Mouse (Mus musculus) CH12.LX (cell line): Measurements from ENCODE around the gene Rac1. TPM values are rescaled to one million over a fixed set of nuclear protein-coding genes. Genes with fewer than 3 reads are reported as not detected.

Experiments used
- DNase-seq: peaks from one replicate; pipeline ENCODE4 v3.0.0-alpha.2; 2013; ENCODE audit errors: extremely low read depth
- H3K27ac ChIP-seq: 2 replicates; pipeline ENCODE4 v1.5.1; 2012; ENCODE audit warnings: low read depth, mild to moderate bottlenecking, control low read depth, moderate library complexity; ENCODE audit not compliant: insufficient read depth
- H3K27me3 ChIP-seq: replicated peaks from 2 replicates; pipeline ENCODE3; 2012; ENCODE audit warnings: inconsistent platforms
- H3K36me3 ChIP-seq, 2 experiments: replicated peaks in 1 of 2; 2 replicates each; pipeline versions ENCODE3 to v1.6.1; 2012; ENCODE audit warnings: inconsistent platforms in 1 of 2, low read length in 1 of 2, mild to moderate bottlenecking in 1 of 2, mixed read lengths in 1 of 2, moderate library complexity in 1 of 2; ENCODE audit not compliant: control insufficient read depth in 1 of 2, insufficient read depth in 1 of 2
- H3K4me1 ChIP-seq, 2 experiments: 2 replicates each; pipeline ENCODE4 v1.6.1; 2012; ENCODE audit warnings: inconsistent platforms in 1 of 2, moderate library complexity in 1 of 2; ENCODE audit not compliant: insufficient read depth in 2 of 2, control insufficient read depth in 1 of 2
- H3K4me2 ChIP-seq: 2 replicates; pipeline ENCODE4 v1.6.1; 2012; ENCODE audit warnings: low read depth, mild to moderate bottlenecking, control low read depth; ENCODE audit not compliant: poor library complexity, insufficient read depth, severe bottlenecking
- H3K4me3 ChIP-seq, 3 experiments: fragments of 150-350 bp in 1 of 3; sonication (generic) in 1 of 3; replicated peaks in 1 of 3; 2 replicates each; pipeline versions ENCODE3 to v1.5.1; 2011 to 2012; ENCODE audit warnings: low read depth in 2 of 3, low read length in 2 of 3, mild to moderate bottlenecking in 2 of 3, moderate library complexity in 2 of 3, control low read depth in 1 of 3, improper control_type of control experiment in 1 of 3, inconsistent platforms in 1 of 3, mixed read lengths in 1 of 3; ENCODE audit not compliant: poor library complexity in 1 of 3
- H3K79me2 ChIP-seq: replicated peaks from 2 replicates; pipeline ENCODE4 v1.6.1; 2012; ENCODE audit warnings: mild to moderate bottlenecking, moderate library complexity; ENCODE audit not compliant: control insufficient read depth, poor library complexity, insufficient read depth, severe bottlenecking; ENCODE audit errors: extremely low read depth
- H3K9ac ChIP-seq: 2 replicates; pipeline ENCODE4 v1.6.1; 2012; ENCODE audit warnings: low read depth, mild to moderate bottlenecking, control low read depth, moderate library complexity; ENCODE audit not compliant: insufficient read depth
- H3K9me3 ChIP-seq: replicated peaks from 2 replicates; pipeline ENCODE3; 2012; ENCODE audit warnings: low read length, inconsistent platforms, mixed read lengths
- CHD2 ChIP-seq: IDR thresholded peaks from 2 replicates; pipeline ENCODE4 v1.6.1; 2011; ENCODE audit warnings: low read length, improper control_type of control experiment
- ELF1 ChIP-seq: IDR thresholded peaks from 2 replicates; pipeline ENCODE4 v1.6.1; 2014; ENCODE audit warnings: low read depth, mild to moderate bottlenecking, inconsistent platforms, low read length, improper control_type of control experiment
- EP300 ChIP-seq: IDR thresholded peaks from 2 replicates; pipeline ENCODE4 v1.6.1; 2011; ENCODE audit warnings: low read length, improper control_type of control experiment
- GABPA ChIP-seq: IDR thresholded peaks from 2 replicates; pipeline ENCODE4 v1.6.1; 2012; ENCODE audit warnings: low read depth, low read length, improper control_type of control experiment, inconsistent platforms; ENCODE audit not compliant: insufficient replicate concordance
- HCFC1 ChIP-seq: IDR thresholded peaks from 2 replicates; pipeline ENCODE4 v1.6.1; 2012; ENCODE audit warnings: low read depth, mild to moderate bottlenecking, inconsistent platforms, low read length, improper control_type of control experiment
- IRF4 ChIP-seq: IDR thresholded peaks from 2 replicates; pipeline ENCODE4 v1.6.1; 2014; ENCODE audit warnings: low read depth, mild to moderate bottlenecking, inconsistent platforms, low read length, improper control_type of control experiment
- MAX ChIP-seq: IDR thresholded peaks from 2 replicates; pipeline ENCODE4 v1.6.1; 2011; ENCODE audit warnings: low read length, improper control_type of control experiment
- MAZ ChIP-seq: IDR thresholded peaks from 2 replicates; pipeline ENCODE4 v1.6.1; 2012; ENCODE audit warnings: low read depth, mild to moderate bottlenecking, inconsistent platforms, low read length, improper control_type of control experiment, moderate library complexity
- MYC ChIP-seq: IDR thresholded peaks from 2 replicates; pipeline ENCODE4 v1.6.1; 2011; ENCODE audit warnings: low read depth, mild to moderate bottlenecking, improper control_type of control experiment, low read length
- NELFE ChIP-seq: IDR thresholded peaks from 2 replicates; pipeline ENCODE4 v1.6.1; 2011; ENCODE audit warnings: low read depth, low read length, improper control_type of control experiment
- POLR2A ChIP-seq: IDR thresholded peaks from 2 replicates; pipeline ENCODE4 v1.6.1; 2011; ENCODE audit warnings: low read depth, mild to moderate bottlenecking, improper control_type of control experiment, low read length
- POLR2AphosphoS2 ChIP-seq: IDR thresholded peaks from 2 replicates; pipeline ENCODE4 v1.6.1; 2011; ENCODE audit warnings: low read depth, low read length, improper control_type of control experiment
- RAD21 ChIP-seq: IDR thresholded peaks from 2 replicates; pipeline ENCODE4 v1.6.1; 2011; ENCODE audit warnings: low read depth, mild to moderate bottlenecking, low read length, improper control_type of control experiment, moderate library complexity
- RCOR1 ChIP-seq: conservative IDR thresholded peaks from 2 replicates; pipeline ENCODE4 v1.6.1; 2012; ENCODE audit warnings: low read depth, mild to moderate bottlenecking, inconsistent platforms, low read length, improper control_type of control experiment
- SIN3A ChIP-seq: IDR thresholded peaks from 2 replicates; pipeline ENCODE4 v1.6.1; 2012; ENCODE audit warnings: low read length, improper control_type of control experiment, inconsistent platforms
- USF2 ChIP-seq: conservative IDR thresholded peaks from 2 replicates; pipeline ENCODE4 v1.6.1; 2011; ENCODE audit warnings: low read depth, low read length, improper control_type of control experiment
- ZC3H11A ChIP-seq: IDR thresholded peaks from 2 replicates; pipeline ENCODE4 v1.6.1; 2012; ENCODE audit warnings: low read depth, mild to moderate bottlenecking, inconsistent platforms, low read length, improper control_type of control experiment
- ZKSCAN1 ChIP-seq: IDR thresholded peaks from 2 replicates; pipeline ENCODE4 v1.6.1; 2012; ENCODE audit warnings: low read depth, inconsistent platforms, low read length, improper control_type of control experiment, borderline replicate concordance
- ZMIZ1 ChIP-seq: IDR thresholded peaks from 2 replicates; pipeline ENCODE4 v1.6.1; 2012; ENCODE audit warnings: low read depth, mild to moderate bottlenecking, inconsistent platforms, low read length, improper control_type of control experiment
- ZNF384 ChIP-seq: IDR thresholded peaks from 2 replicates; pipeline ENCODE4 v1.6.1; 2012; ENCODE audit warnings: low read depth, low read length, improper control_type of control experiment, inconsistent platforms
- dilution Hi-C: fragments of 300-500 bp; cut with MboI; formaldehyde crosslinking; loops from 2 replicates; pipeline ENCODE4 v1.14.3; 2020; ENCODE audit warnings: low sequenced_read_pairs; ENCODE audit not compliant: extremely low pct_unique_long_range_greater_than_20kb, extremely low pct_ligation_motif_present
- in situ Hi-C: fragments of 300-500 bp; cut with MboI; formaldehyde crosslinking; loops from 3 replicates; pipeline ENCODE4 v1.14.3; 2019; ENCODE audit warnings: low sequenced_read_pairs, low pct_ligation_motif_present, low pct_unique_long_range_greater_than_20kb, mixed read lengths
- polyA plus RNA-seq: library from polyadenylated mRNA; unstranded; fragments of >175 nt; gene quantifications from 2 replicates; pipeline ENCODE4 v1.2.1, GENCODE M21; 2012; ENCODE audit warnings: low read depth; ENCODE audit not compliant: insufficient read length
- total RNA-seq, 2 experiments: library from RNA; depleted of rRNA; stranded (reverse); fragments of 300-350 nt in 1 of 2; fragments of >200 nt in 1 of 2; gene quantifications; 2 replicates each; pipeline ENCODE4 v1.2.3; 2012 to 2014

Gene Rac1
- total and polyA plus RNA-seq, 3 experiments = 138 to 222 (median 199) TPM

- in situ Hi-C loops (no loop called here), dilution Hi-C loops (no loop called here)
- Histone ChIP-seq H3K9ac (no peak overlapping the region), H3K27me3 (no peaks in the 10 kb centered on the region), H3K4me2 (no peak overlapping the region), H3K4me3 (no peak overlapping the region), H3K4me1 (peaks cover 0 to 11% of the 10 kb centered on the region in 2 experiments; a peak in 1 of 4 replicates), H3K79me2 (peaks cover 11% of the 10 kb centered on the region), H3K36me3 (peaks cover 60 to 90% of the 10 kb centered on the region in 2 experiments), H3K27ac (no peak overlapping the region), H3K9me3 (no peaks in the 10 kb centered on the region)
- DNase-seq = no peak
- no peak for TF ChIP-seq ZKSCAN1
- 0 out of 2 replicates have a peak, but pooled peaks have one; percentile 27 for TF ChIP-seq POLR2AphosphoS2
These were observed 22.3 kb downstream of the Rac1 start for GRCm38 (mm10) chr5:143505545-143505944.

DNA sequence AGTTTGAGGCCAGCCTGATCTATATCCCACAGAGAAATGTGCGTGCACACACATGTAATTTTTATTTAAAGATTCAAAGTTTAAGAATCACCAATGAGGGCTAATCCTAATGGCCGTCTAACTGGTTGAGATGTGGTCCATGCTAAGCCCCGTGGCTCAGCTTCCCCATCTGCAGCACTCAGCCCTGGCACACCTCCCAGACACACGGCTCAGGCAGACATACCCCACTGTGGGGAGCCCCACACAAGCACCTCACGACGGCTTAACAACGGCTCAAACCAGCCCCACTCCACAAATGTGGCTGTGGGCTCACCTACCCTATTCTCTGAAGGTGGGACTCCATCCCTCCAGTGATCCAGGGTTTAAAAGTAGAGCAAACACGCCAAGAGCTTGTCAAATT, 22.8 kb downstream of the Rac1 start:
- Histone ChIP-seq H3K9ac (no peak overlapping the region), H3K4me1 (peaks cover 0 to 11% of the 10 kb centered on the region in 2 experiments; a peak in 1 of 4 replicates), H3K4me3 (no peak overlapping the region), H3K79me2 (peaks cover 7% of the 10 kb centered on the region), H3K4me2 (no peak overlapping the region)
- in situ Hi-C loops = no loop called here
- TF ChIP-seq ZC3H11A (no peak), USF2 (no peak), POLR2A (no peak), RCOR1 (no peak), HCFC1 (no peak), ZNF384 (no peak), NELFE (no peak), ELF1 (no peak), MYC (no peak), ZMIZ1 (no peak), MAX (no peak), SIN3A (no peak), MAZ (no peak), RAD21 (no peak), GABPA (no peak), EP300 (no peak), CHD2 (no peak), IRF4 (no peak)
- TF ChIP-seq, all 38 proteins: peak for 0
- H3K9me3 ChIP-seq = no peaks in the 10 kb centered on the region
- DNase-seq = no peak
- H3K36me3 ChIP-seq = peaks cover 57 to 89% of the 10 kb centered on the region in 2 experiments
- no peaks in the 10 kb centered on the region for H3K27me3 ChIP-seq
- no peak overlapping the region for H3K27ac ChIP-seq
- dilution Hi-C loops = no loop called here
